Mouse (Mus musculus) liver, embryonic 14.5 days (tissue): ENCODE data around the gene Tmc6. TPM values are rescaled to one million over a fixed set of nuclear protein-coding genes. Genes with fewer than 3 reads are reported as not detected.

Experiments
- ATAC-seq: fragments of 200-750 bp; cut with Nextera tagmentation; 2 replicates; pipeline ENCODE4 v1.8.0; 2017; ENCODE audit warnings: moderate number of reproducible peaks, mild to moderate bottlenecking, moderate library complexity; ENCODE audit not compliant: insufficient read depth
- DNase-seq, 3 experiments: peaks; one replicate each; pipeline ENCODE4 v3.0.0-alpha.2; 2012 to 2013; ENCODE audit warnings: low read depth in 3 of 3, low spot score in 3 of 3
- H3K27ac ChIP-seq: fragments of 300-500 bp; sonication (generic); 2 replicates; pipeline ENCODE4 v1.5.1; 2014; ENCODE audit warnings: moderate library complexity, mild to moderate bottlenecking, control low read depth, inconsistent platforms
- H3K27me3 ChIP-seq: fragments of 300-500 bp; sonication (generic); 2 replicates; pipeline ENCODE4 v1.6.1; 2014; ENCODE audit warnings: mild to moderate bottlenecking, low read length, moderate library complexity; ENCODE audit not compliant: control insufficient read depth, insufficient read depth
- H3K36me3 ChIP-seq: fragments of 300-500 bp; sonication (generic); replicated peaks from 2 replicates; pipeline ENCODE4 v1.6.1; 2014; ENCODE audit warnings: low read depth; ENCODE audit not compliant: control insufficient read depth, insufficient read depth
- H3K4me1 ChIP-seq, 2 experiments: fragments of 200-500 bp in 1 of 2; fragments of 300-500 bp in 1 of 2; sonication (generic) in 1 of 2; replicated peaks; 2 replicates each; pipeline ENCODE4 v1.6.1; 2012 to 2014; ENCODE audit warnings: antibody characterized with exemption in 1 of 2, inconsistent platforms in 1 of 2, low read length in 1 of 2; ENCODE audit not compliant: control insufficient read depth in 2 of 2, insufficient read depth in 2 of 2
- H3K4me2 ChIP-seq: fragments of 300-500 bp; sonication (generic); 2 replicates; pipeline ENCODE4 v1.6.1; 2014; ENCODE audit warnings: low read depth, mild to moderate bottlenecking, control low read depth, moderate library complexity
- H3K4me3 ChIP-seq, 2 experiments: fragments of 200-500 bp in 1 of 2; fragments of 300-500 bp in 1 of 2; sonication (generic) in 1 of 2; 2 replicates each; pipeline ENCODE4 v1.5.1; 2012 to 2014; ENCODE audit warnings: low read depth in 2 of 2, low read length in 2 of 2, mild to moderate bottlenecking in 2 of 2, control low read depth in 1 of 2, inconsistent platforms in 1 of 2, moderate library complexity in 1 of 2; ENCODE audit not compliant: insufficient read depth in 1 of 2
- H3K9ac ChIP-seq: fragments of 300-500 bp; sonication (generic); replicated peaks from 2 replicates; pipeline ENCODE4 v1.6.1; 2014; ENCODE audit warnings: mild to moderate bottlenecking, control low read depth, moderate library complexity
- H3K9me3 ChIP-seq: fragments of 300-500 bp; sonication (generic); 2 replicates; pipeline ENCODE4 v1.6.1; 2016; ENCODE audit warnings: low read length, mixed read lengths; ENCODE audit not compliant: control insufficient read depth
- CTCF ChIP-seq: IDR thresholded peaks from 2 replicates; pipeline ENCODE4 v1.5.1; 2016; ENCODE audit warnings: antibody characterized with exemption, low read depth, control low read depth
- EP300 ChIP-seq: IDR thresholded peaks from 2 replicates; pipeline ENCODE4 v1.6.1; 2016; ENCODE audit warnings: antibody characterized with exemption, low read depth
- WGBS: fragments of 180-500 bp; shearing (Covaris S2); extraction: QIAGEN DNeasy Blood & Tissue Kit; methylation state at CpG from one replicate; pipeline ENCODE4 v1.1.7; 2014; ENCODE audit not compliant: insufficient replicate concordance; 5-methylcytosine and 5-hydroxymethylcytosine counted together
- polyA plus RNA-seq, 2 experiments: library from polyadenylated mRNA; depleted of rRNA in 1 of 2; stranded (reverse) in 1 of 2; unstranded in 1 of 2; fragments of >200 nt; fragmentation: Nextera tagmentation in 1 of 2; extraction: Ambion mirVana in 1 of 2; gene quantifications; 2 replicates each; pipeline versions ENCODE4 v1.2.1 to v1.2.3; 2012 to 2014

The Tmc6 gene
- polyA plus RNA-seq, 2 experiments, result 40.5 to 51.8 TPM

DNA sequence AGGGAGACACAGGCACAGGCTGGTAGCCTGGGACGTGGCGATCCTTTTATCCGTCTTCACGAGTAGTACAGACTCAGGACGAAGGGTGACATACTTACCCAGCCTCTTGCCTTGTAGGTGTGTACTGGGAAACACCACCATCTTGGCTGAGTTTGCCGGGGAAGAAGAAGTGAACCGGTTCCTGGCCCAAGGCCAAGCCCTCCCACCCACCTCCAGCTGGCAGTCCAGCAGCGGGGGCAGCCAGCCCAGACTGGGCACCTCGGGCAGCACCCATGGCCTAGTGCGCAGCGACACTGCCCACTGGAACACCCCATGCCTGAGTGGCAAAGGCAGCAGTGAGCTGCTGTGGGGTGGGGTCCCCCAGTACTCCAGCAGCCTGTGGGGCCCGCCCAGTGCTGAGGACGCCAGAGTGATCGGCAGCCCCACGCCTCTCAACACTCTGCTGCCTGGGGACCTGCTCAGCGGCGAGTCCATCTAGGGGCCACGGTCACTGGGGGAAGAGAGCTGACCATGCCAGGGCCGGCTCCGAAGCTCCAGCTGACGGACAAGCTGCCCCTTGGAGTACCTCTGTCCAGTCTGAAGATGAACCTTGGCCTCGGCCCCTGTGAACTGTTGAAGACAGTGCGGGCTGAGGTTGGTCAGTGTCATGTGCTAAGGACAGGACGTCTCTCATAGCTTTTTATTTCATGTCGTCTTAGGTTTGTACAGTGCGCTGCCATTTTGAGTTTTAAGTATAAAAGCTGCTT is 21.5 kb downstream of the Tmc6 start:
- Histone ChIP-seq H3K4me1 (no peaks in the 10 kb centered on the region), H3K27ac (no peak overlapping the region), H3K4me2 (no peak overlapping the region), H3K36me3 (peaks cover 13% of the 10 kb centered on the region), H3K9ac (no peak overlapping the region), H3K27me3 (no peaks in the 10 kb centered on the region), H3K4me3 (no peak overlapping the region), H3K9me3 (no peaks in the 10 kb centered on the region)
- no peak for DNase-seq
- WGBS, result 85% methylated on average over 26 of the region's 26 CpGs
- ATAC-seq, result no peak
- TF ChIP-seq CTCF, result no peak
- no peak for TF ChIP-seq EP300

DNA sequence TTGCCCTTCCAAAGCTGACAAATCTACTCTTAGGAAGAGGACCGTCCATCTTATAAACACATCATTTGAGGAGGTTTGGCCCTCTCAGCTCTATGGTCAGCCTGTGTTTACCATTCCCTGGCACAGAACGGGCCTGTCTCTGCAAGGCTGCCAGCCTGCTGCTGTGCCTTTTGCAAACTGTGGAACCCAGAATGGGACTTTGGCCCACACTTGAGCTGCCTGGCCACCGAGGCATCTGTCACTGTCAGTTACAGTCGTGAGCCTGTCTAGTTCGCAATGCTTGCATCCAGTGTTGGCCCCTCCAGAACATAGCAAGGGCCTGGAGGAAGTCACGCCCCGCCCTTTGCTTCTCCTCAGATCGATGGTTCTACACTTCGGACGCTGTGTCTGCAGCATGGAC is 22.7 kb downstream of the Tmc6 start:
- Histone ChIP-seq H3K4me2 (no peak overlapping the region), H3K36me3 (peaks cover 8% of the 10 kb centered on the region), H3K27me3 (no peaks in the 10 kb centered on the region), H3K4me3 (no peak overlapping the region), H3K4me1 (no peaks in the 10 kb centered on the region), H3K9ac (no peak overlapping the region), H3K27ac (no peak overlapping the region), H3K9me3 (no peaks in the 10 kb centered on the region)
- ATAC-seq, result no peak
- no peak for TF ChIP-seq CTCF
- TF ChIP-seq EP300, result no peak
- DNase-seq, result no peak
- WGBS, result 84% methylated on average over 10 of the region's 10 CpGs

DNA sequence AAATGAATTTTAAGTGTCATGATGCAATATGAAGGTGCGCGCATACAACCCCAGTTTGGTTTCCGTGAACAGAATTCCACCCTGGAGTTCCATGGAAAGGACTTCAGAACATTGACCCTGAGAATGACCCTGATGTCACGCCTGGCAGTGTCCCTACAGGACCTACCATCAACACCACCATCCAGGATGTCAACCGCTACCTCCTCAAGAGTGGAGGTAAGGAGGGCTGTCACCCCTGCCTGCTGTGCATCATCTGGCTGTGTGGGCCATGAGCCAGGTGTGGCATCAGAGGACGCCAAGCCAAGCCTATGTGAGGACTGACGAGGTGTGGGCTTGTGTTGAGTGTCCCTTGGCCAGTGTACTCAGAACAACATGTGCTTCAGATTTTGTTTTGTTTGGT is 26.1 kb downstream of the Tmc6 start:
- no peaks in the 10 kb centered on the region for H3K9me3 ChIP-seq
- no peak for TF ChIP-seq CTCF
- TF ChIP-seq EP300, result no peak
- H3K27me3 ChIP-seq, result no peaks in the 10 kb centered on the region
- H3K36me3 ChIP-seq, result peaks cover 17% of the 10 kb centered on the region
- WGBS, result 92% methylated on average over 7 of the region's 7 CpGs
- no peak overlapping the region for H3K9ac ChIP-seq
- DNase-seq (no peak), ATAC-seq (no peak)
- no peak overlapping the region for H3K27ac ChIP-seq
- H3K4me2 ChIP-seq, result no peak overlapping the region
- no peak overlapping the region for H3K4me3 ChIP-seq
- H3K4me1 ChIP-seq, result no peaks in the 10 kb centered on the region

DNA sequence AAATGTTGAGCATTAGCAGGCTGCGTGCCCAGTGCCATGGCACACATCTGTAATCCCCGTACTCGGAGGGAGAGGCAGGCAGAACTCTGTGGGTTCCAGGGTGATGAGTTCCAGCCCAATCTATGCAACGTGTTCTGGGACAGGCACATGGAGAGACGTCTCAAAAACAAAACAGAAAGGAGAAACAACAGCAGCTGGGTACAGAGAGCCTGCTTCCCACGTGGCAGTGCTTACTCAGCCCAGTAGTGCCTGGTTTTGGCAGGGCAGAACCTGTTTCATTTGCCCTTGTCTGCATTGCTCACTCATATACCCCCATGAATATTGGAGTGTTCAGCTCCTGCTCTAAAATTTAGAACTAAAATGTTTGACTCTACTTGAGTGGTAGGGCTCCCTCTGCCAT is 30.5 kb downstream of the Tmc6 start:
- no peak for TF ChIP-seq CTCF
- no peak for TF ChIP-seq EP300
- Histone ChIP-seq H3K36me3 (peaks cover 30% of the 10 kb centered on the region), H3K9ac (no peak overlapping the region), H3K4me1 (no peaks in the 10 kb centered on the region), H3K4me2 (no peak overlapping the region), H3K9me3 (no peaks in the 10 kb centered on the region), H3K4me3 (no peak overlapping the region), H3K27me3 (no peaks in the 10 kb centered on the region), H3K27ac (no peak overlapping the region)
- ATAC-seq, result no peak
- DNase-seq, result no peak
- WGBS, result 76% methylated on average over 6 of the region's 6 CpGs

DNA sequence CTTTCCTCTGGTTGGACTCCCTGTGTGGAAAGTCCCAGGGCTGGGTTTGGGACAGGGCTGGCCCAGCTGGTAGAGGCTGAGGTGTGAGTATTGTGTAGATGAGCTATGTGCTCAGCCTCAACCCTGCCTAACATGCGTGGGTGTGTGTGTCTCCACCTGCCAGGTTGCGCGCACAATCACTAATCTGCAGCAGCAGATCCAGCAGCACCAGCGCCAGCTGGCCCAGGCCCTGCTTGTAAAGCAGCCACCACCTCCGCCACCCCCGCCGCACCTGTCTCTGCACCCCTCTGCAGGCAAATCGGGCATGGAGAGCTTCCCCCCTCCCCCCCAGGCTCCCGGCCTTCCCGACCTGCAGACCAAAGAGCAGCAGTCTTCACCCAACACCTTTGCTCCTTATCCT is 32.6 kb downstream of the Tmc6 start:
- WGBS, result 81% methylated on average over 10 of the region's 10 CpGs
- no peaks in the 10 kb centered on the region for H3K9me3 ChIP-seq
- TF ChIP-seq EP300, result no peak
- TF ChIP-seq CTCF, result no peak
- no peaks in the 10 kb centered on the region for H3K27me3 ChIP-seq
- DNase-seq, result no peak
- ATAC-seq, result no peak
- H3K4me1 ChIP-seq, result no peaks in the 10 kb centered on the region
- peaks cover 34% of the 10 kb centered on the region for H3K36me3 ChIP-seq
- no peak overlapping the region for H3K9ac ChIP-seq
- H3K4me3 ChIP-seq, result no peak overlapping the region
- H3K4me2 ChIP-seq, result no peak overlapping the region
- no peak overlapping the region for H3K27ac ChIP-seq
